Mouse (Mus musculus) frontal cortex, postnatal 25 days (tissue): ENCODE data around the gene Osm.

Source experiments
- DNase-seq, 2 experiments: peaks; one replicate each; pipeline ENCODE4 v3.0.0; 2022; ENCODE audit warnings: low spot score in 2 of 2

The Osm gene

GRCm38 (mm10) chr11:4270744-4271459 is 34.7 kb downstream of the Osm start:
- no peak for DNase-seq

GRCm38 (mm10) chr11:4271544-4271943 is 35.3 kb downstream of the Osm start:
- DNase-seq = no peak

- DNase-seq = no peak
Observed at GRCm38 (mm10) chr11:4276411-4276861, 40.2 kb downstream of the Osm start.

- DNase-seq = no peak
Observed at GRCm38 (mm10) chr11:4279909-4280308, 43.7 kb downstream of the Osm start.

GRCm38 (mm10) chr11:4281852-4282251 is 45.6 kb downstream of the Osm start:
- no peak for DNase-seq

GRCm38 (mm10) chr11:4283627-4284026 is 47.4 kb downstream of the Osm start:
- DNase-seq = no peak

- no peak for DNase-seq
Observed at GRCm38 (mm10) chr11:4289280-4289679, 53.1 kb downstream of the Osm start.
